Mouse (Mus musculus) gastrocnemius, postnatal 25 days (tissue): ENCODE measurements at regions not wholly inside any gene's neighbourhood (a gene's known extent, or its start where the extent isn't known, plus 50 kb on each side); places are given as distances from the start of the nearest gene placed in this dataset.

ENCODE experiments used
- DNase-seq: peaks from one replicate; pipeline ENCODE4 v3.0.0; 2022

DNA sequence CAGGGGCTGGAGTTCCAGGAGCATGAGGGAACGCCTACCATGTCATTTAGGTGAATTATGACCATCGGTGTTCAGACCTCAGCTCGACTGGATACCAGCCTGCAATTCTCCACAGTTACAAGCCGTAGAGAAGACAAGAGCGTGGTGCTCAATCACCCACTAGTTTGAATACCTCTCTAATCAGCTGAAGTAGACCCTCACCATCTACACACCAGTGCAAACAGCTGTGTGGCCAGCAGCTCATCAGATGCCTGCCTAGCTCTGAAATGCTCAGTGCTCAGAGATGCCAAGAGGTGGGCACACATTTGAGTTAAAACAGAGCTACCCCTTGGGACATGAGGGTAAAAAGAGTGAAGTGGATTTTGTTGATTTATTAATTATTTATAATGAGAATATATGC is 660.2 kb downstream of the Magi1 start:
- DNase-seq = no peak

DNA sequence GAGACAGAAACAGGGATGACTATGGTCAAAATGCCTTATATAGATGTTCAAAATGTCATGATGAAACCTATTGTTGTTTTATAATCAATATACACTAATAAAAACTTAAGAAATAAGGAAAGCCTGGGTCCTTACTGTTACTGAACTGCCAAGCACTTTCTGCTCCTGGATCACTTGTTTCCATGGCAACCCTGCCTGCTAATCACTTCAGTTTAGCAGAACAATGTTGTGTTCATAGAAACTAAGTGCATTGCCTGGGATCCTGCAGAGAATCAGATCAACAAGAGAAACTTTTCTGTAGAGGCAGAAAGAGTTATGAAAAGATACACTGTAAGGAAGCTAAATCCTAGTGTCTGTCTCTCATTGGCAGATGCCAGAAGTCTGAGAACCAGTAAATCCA is 666.8 kb downstream of the Magi1 start:
- no peak for DNase-seq

DNA sequence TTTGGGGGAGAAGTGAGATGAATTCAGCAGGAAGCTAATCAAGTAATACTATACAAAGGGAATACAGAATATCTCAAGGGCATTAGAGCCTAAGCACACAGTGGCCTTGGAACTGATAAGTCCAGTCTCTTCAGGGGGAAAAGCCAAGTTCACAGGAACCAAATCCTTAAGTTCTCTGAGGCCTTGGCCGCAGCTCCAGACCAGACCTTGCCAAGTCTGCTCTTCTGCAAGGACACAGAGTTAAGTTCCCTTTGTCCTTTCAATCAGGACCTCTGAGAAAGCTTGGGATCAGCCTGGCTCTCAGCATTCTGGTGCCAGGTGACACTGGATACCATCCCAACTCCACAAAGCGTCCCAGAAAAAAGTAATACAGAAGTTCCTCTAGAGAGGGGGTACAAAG is 657.1 kb upstream of the Adamts9 start:
- DNase-seq = peak; percentile 16

DNA sequence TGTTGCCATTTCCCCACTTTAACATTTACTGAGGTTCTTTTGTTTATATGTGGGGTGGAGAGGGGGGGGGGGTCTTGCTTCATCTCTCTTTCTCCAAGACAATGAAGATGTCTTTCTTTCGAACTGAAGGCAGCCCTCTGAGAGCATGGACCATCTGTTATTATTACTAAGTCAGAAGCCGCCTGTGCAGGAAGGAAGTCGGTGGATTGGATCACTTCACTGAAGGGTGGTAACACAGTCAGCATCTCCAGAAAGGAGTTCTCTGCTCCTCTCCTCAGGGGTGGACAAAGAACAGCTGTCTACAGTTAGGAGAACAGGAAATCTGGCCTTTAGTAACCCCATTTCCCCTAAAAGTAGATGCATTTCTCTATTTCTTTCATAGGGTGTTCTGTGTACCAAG is 656.1 kb upstream of the Adamts9 start:
- DNase-seq = no peak

DNA sequence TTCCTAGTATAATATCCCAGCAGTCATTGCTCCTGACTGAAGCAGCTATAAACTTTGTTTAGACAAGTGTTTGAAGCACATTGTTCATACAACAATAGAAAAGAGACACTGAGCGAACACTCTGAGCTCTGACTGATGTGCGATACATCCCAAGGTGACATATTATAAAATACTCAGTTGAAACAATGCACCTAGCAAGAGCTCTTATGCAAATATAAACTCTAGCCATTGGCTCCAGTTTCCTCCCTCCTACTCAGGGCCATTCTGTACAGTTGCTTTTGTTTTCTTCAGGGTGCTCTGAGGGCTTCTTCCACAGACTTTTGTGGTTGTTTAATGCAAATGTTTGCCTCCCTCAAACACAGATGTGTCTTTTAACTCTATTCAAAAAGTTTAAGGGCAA is 646.6 kb upstream of the Adamts9 start:
- no peak for DNase-seq

DNA sequence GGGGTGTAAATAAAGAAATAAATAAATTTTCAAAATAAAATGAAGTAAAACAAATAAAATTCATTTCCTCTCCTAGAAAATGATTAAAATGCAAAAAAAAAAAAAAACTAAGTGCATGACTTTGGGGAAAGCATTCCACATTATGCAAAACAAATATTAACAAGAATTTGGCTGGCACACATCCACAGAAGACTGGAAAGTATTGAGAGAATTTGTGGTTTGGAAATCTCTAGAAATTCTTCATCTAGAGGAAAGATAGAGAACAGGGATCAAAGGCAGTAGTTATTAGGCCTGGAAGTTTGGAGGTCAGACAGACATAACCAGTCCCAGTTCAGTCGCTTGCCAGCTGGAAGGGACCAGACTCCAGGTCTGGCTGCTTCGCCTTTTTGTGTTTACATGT is 643.6 kb upstream of the Adamts9 start:
- DNase-seq = no peak

DNA sequence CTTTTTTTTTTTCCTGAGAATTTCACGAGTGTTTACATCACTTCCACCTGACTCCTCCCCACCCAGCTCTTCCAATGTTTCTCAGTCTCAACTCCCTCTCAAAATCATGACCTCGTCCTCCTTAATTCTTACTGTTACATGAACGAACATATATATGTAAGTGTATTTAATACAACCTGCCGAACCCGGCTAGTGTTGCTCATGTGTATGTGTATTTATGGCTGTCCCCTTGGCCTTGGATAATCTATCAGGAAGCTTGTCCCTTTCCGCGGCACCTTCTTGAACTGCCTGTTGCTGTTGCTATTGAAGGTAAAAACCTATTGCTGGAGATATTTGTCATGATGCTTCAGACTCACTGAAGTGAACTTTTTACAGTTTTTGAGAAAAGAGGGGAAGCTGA is 637.8 kb upstream of the Adamts9 start:
- DNase-seq = no peak

DNA sequence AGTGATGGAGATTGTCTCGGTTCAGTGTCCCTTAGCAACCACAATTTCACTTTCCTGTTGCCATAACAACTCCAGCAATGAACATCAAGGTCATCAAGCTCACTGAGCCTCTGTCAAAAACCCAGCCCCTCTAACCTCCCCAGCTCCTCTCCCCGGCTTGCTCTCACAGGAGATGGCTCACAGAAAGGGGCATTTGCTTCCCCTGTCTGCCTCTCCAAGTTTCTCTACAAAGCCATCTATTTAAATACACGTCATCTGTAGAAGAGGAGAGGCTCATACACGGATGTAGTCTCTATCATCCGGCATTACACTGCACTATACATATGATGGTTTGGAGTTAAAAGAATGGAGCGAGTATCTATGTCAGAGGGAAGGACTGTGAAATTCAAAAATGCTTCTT is 637.4 kb upstream of the Adamts9 start:
- no peak for DNase-seq

DNA sequence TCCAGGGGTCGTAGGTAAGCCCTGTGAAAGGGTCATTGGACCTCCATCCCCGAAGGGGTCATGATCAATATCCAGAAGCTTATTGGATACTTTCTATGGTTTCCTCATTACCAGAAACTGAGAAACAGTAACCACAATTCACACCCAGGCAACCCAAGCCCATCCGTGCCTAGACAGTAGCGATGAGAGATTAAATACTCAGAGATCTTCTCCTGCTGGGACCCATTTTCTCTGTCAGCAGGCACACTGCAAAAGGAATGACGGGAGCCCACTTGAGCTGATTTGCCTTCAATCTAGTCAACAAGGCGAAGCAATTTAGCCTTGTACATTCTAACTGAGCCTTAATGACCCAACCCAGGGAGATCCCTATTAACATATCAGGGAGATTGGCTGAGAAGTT is 632.0 kb upstream of the Adamts9 start:
- DNase-seq = no peak

DNA sequence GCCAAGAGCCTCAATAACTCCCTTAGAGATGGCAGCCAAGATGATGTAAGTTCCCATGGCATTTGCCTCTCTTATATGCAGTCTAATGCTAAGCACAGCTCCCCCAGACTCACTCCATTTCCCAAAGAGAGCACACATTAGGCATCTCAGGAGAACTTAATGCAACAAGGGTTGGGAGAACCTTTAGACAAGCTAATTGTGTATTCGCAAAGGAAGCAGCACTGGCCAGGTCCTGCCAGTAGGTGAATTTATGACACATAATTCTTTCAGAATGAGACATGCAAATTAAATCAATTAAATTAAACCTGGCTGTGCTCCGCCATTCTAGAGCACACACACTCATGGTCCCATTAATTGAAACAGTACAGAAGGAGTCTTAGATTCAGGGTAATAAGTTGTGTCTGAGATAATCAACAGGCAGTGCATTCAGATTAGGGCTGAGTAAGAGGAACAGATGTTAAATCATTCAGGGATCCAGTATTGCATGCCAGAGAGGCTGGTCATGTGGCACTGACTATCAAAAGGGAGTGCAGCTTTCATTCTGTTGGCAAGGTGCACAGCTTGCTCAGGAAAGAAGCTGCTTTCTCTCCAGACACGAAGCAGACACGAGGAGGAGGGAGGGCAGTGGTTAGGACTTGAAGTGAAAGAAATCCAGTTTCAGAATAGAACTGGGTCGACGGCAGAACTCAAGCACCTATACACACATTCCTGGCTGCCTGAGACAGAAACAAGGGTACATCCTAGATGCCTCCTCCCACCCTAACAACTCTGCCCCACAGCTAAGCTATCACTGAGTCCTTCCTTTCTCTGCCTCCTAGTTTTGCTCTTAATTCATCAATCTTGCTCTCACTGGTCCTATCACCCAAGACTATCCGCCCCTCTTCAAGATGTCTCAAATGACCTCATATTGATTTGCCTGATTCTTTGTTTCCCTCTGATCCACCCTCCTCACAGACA is 630.7 kb upstream of the Adamts9 start:
- peak; percentile 32 for DNase-seq

DNA sequence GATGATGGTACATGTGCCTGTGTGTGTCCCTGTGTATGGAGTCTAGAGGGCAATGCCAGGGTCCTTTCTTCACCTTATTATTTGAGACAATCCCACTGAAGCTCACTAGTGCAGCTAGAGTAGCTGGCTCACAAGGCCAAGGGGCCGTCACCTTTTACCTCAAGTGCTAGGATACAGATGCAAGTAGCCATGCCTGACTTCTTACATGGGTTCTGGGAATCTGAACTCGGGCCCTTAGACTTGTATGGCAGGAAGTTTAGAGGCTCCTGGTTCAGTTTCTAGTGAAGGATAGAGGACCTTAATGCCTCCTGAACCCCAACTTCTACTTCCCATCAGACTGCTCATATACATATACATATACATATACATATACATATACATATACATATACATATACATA is 626.6 kb upstream of the Adamts9 start:
- DNase-seq = no peak

DNA sequence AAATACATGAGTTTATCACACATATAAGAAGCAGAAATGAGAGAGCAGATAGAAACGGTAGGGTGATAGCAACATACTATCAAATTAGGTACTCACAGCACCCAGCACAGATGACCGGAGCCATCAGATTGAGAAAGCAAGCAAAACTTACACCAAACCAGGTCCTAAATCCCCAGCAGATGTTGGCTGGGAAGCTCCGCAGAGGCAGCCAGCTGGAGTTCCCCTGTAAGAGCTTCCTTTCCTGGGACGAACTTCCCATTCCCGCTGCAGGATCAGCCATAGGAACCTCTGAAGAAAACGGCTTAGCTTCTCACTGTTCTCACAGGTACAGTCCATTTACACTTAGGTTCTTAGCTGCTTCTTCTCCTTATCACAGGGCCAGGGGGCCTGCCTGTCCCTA is 625.9 kb upstream of the Adamts9 start:
- no peak for DNase-seq

DNA sequence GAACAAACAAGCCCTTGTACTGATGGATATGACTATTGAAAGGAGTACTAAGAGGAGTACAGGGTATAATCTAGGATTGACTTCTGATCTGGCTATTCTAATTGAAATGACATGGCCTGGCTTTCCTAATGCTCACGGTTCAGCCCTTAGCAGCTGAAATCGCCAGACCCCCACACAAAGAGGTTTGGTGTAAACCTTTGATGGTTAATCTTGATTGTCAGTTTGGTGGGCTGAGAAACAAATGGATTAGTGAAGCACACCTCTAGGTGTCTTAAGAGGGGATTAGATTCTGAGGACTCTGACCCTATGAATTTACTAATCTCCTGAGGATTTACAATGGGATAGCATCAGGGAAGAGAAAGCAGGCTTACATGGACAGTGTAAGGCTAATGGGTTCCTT is 623.4 kb upstream of the Adamts9 start:
- DNase-seq = no peak

DNA sequence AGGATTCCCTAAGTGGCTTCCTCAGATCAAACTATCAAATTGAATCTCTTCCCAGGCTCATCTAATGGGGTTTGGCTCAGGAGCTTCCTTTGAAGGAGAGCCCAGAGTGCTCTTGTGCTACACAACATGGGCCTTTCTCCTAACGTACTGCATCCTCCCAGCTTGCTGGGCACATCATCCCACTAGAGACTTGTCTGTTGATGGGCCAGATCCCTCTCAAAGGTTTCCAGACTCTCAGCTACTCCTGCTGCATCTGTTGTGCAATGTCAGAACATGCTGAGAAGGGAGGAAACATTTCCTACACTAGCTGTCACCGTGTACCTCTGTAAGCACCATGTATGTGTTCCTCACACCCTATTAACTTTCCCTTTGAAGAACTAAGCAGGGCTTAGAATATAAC is 605.0 kb upstream of the Adamts9 start:
- DNase-seq = peak; percentile 38

DNA sequence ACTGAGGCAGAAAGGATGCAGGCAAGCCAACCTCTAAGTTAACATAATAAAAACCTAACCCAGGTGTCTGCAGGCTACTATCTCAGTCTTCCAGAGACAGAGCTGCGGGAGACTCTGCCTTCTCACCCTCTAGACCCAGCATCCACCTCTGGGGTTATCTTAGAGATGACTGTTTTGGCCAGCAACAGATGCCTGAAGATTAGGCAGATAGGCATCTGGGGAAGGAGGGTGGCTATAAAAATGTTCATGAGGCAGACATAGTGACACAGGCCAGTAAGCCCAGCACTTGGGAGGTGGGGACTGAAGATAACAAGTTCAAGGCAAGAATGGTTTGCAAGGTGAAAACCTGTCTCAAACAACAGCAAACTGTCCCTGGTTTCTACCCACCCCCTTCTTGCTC is 601.0 kb upstream of the Adamts9 start:
- no peak for DNase-seq

DNA sequence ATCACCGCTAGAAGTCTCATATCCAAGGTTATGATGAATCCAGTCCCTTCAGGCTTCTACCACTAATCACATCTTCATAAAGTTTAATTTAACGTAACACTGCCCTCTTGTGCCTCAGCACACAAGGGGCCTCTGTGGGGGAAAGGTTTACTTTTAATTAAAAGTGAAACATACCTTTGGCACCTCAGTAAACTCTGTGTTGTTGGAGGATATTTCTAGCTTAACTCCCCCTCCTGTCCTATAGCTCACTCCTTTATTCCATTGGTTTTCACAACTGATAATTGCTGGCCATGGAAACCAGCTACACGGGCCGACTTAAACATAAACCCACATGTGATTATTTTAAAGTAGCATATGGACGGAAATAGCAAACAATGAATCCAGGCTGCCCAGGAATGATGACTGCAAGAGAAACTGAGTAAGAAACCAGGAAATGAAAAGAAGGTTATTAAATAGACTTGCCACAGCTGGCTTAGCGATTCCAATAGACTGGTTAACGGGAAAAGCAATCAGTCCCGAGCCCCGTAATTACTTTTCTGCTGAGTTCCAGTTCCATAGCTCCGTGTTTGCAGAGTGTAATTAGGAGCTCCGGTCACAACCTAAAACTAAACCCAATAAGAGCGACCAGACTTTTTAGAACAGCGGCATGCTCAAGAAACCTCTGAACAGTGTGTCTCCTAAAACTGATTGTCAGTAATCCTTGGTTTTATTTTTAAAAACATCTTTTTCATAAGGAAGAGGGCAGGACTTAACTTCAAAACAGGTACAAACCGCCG is 600.2 kb upstream of the Adamts9 start:
- DNase-seq = no peak

DNA sequence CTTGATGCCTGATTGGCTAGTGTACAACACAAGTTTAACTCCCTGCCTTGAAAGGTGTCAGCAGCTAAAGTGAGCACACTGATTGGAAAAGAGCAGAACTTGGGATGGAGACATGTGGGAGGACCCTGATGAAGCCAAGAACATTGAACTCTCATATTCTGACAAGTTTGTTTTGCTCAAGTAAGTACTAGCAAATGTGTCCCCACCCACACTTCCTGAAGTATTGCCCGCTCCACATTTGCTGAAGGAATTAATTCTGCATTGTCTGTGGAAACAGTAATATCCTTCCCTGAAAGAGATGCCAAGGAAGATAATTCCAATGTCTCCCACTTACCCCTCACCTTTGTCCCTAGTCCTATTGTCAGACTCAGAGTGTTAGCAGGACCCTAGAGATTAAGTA is 596.3 kb upstream of the Adamts9 start:
- peak; percentile 13 for DNase-seq

DNA sequence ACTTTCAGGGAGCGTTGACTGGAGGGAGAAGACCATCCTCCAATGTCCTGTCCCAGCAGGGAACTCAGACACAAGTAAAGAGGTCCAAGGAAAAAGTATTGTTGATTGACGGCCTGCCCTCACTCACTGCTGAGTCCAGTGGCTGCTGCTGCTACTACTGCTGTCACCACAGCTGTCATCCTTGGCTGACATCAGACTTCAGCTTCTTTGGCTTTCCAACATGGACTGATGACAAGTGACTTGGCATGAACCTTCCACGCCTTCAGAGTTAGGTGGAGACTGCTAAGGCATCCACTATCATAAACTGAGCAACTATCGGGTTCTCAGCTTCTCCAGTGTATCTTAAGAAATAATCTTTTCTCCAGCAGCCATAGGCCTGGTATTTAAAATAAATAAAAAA is 595.9 kb upstream of the Adamts9 start:
- DNase-seq = peak; percentile 30

DNA sequence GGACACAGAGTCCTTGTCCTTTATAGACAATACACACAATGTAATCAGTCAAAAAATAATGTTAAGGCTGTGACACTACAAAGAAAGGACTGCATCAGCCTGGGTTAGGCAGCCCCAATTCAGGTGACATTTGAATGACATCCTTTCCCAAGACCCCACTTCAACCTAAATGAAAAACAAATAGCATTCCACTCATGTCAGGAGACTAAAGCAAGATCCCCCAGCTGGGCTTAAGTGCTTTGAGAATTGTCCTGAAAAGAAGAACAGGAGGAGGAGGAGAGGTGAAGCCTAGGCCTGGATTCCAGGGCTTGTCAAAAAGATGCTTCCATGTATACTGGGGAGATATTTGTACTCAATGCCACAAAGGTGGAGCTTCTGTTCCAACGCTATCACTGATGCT is 594.7 kb upstream of the Adamts9 start:
- no peak for DNase-seq

DNA sequence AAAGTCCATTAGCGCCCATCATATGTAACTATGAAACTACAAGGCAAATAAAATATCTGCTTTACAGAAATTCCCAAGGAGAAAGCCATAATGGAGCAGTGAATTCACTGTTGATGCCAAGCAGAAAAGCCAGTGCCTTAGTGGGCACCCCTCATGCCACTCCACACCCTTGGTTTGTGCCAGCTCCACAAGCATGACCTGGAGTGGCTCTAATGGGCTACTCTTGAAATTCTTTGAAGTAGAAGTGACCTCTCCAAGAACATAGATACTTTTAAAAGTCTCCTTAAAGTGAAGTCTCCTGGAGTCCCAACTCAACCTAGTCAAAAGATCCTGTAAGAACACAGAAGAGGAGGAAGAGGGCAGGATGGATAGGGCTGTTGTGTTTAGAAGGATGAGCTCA is 593.8 kb upstream of the Adamts9 start:
- no peak for DNase-seq

DNA sequence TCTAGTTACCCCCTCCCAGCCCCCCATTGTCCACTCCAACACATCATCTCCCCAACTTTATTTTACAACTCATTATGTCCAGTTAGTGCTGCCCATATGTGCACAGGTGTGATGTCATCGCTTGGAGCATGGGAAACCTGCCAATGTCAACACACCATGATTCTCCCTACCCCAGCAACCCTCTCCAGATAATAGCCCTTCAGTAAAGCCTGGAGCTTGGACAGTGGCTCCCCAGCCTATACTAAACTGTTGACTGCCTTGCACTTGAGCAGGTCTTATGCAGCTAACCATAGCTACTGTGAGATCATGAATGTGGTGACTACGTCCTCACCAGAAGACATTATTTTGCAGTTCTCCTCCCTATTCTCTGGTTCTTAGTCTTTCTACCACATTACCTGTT is 570.5 kb upstream of the Adamts9 start:
- no peak for DNase-seq

DNA sequence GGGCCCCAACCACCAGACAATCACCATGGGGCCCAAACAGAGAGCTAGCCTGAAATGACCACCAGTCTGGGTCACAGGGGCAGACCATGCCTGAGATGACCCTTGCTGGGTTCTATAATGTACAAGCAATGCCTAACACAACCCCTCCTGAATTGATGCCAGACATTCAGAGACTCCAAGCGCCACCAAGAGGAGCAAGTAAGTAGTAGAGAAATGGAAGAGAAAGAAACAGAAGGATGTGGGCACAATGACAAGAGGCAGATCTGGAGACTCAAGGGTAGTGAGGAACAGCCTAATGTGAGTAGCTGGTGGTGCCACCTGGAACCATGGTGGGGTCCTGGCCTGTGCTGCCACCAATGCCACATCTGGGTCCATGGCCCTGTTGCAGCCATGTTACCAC is 566.6 kb upstream of the Adamts9 start:
- no peak for DNase-seq

DNA sequence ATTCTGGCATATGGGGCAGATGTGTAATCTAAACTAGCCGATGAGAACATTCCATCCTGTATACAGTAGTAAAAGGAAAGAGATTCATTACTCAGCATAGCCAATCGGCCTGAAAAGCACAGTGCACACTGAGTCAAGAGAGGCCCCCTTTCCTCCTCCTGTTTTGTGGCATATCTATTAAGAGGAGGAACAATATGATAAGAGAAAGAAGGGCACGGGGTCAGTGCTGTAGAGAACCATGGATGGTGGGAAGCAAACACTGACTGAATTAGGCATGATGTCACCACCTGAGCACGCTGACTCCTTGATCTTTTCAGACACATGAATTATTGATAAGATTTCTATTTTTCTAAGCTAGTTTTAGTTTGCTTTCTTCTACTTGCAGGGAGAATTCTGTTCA is 554.5 kb upstream of the Adamts9 start:
- no peak for DNase-seq
